Comparison of ENCODE assay signal across 8 mouse cellular contexts in the genomic region with DNA sequence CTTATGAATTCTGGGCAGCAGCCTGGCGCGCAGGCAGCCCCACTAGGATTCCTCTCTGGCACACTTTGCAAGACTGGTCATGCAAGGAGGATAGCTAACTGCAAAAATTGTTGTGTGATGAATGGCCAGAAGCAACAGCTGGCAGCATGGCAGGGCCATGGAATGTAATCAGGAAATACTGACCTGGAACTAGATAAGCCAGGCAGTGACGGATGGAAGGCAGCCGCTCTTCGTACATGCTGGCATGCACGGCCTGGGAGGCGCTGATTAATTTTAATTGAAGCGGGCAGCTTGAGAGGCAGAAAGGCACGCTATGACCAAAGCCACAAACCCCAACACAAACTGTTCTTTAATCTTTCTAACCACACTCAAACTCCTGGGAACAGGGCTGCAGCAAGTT. TPM values are rescaled to one million over a fixed set of nuclear protein-coding genes. Genes with fewer than 3 reads are reported as not detected.
DNase-seq lines count a peak whose midpoint lies in the region; ATAC-seq lines count a peak whose summit lies in the region.

No protein-coding gene starts in this region.

- H3K27ac ChIP-seq in hindbrain, embryonic 11.5 days (ENCODE audit: low read depth, low read length) = no peak overlapping the region
- H3K27ac ChIP-seq in hindbrain, embryonic 10.5 days = no peak overlapping the region
- no peak overlapping the region for H3K27ac ChIP-seq in embryonic facial prominence, embryonic 11.5 days (replicated peaks; ENCODE audit: low read depth, low read length)
- no peak overlapping the region for H3K27ac ChIP-seq in hindbrain, embryonic 13.5 days
- H3K27ac ChIP-seq in liver, embryonic 13.5 days = no peak overlapping the region
- H3K27ac ChIP-seq in forebrain, embryonic 16.5 days (ENCODE audit: low read length) = no peak overlapping the region

- ATAC-seq in hindbrain, embryonic 11.5 days (ENCODE audit: low FRiP score) = no peak
- no peak for ATAC-seq in embryonic facial prominence, embryonic 11.5 days (replicated peaks; ENCODE audit: insufficient number of reproducible peaks, low FRiP score, low TSS enrichment, low read depth)
- ATAC-seq in hindbrain, embryonic 13.5 days (ENCODE audit: low FRiP score) = no peak
- peak; percentile 66 for ATAC-seq in liver, embryonic 13.5 days (ENCODE audit: low read depth)
- no peak for ATAC-seq in forebrain, embryonic 16.5 days

- H3K27me3 ChIP-seq in hindbrain, embryonic 11.5 days (ENCODE audit: control insufficient read depth, insufficient read depth, low read length) = no peaks in the 10 kb centered on the region
- H3K27me3 ChIP-seq in hindbrain, embryonic 10.5 days (ENCODE audit: insufficient read depth, poor library complexity, severe bottlenecking) = no peaks in the 10 kb centered on the region
- no peaks in the 10 kb centered on the region for H3K27me3 ChIP-seq in embryonic facial prominence, embryonic 11.5 days (ENCODE audit: control insufficient read depth, insufficient read depth, low read length)
- no peaks in the 10 kb centered on the region for H3K27me3 ChIP-seq in hindbrain, embryonic 13.5 days
- no peaks in the 10 kb centered on the region for H3K27me3 ChIP-seq in liver, embryonic 13.5 days
- H3K27me3 ChIP-seq in forebrain, embryonic 16.5 days (replicated peaks; ENCODE audit: control insufficient read depth, insufficient read depth, low read length) = no peaks in the 10 kb centered on the region

- no peaks in the 10 kb centered on the region for H3K4me1 ChIP-seq in hindbrain, embryonic 11.5 days (replicated peaks; ENCODE audit: control insufficient read depth, insufficient read depth, low read length)
- H3K4me1 ChIP-seq in hindbrain, embryonic 10.5 days (replicated peaks) = peaks cover 16% of the 10 kb centered on the region
- peaks cover 3% of the 10 kb centered on the region; the same call in 1 of the 2 replicates for H3K4me1 ChIP-seq in embryonic facial prominence, embryonic 11.5 days (ENCODE audit: control insufficient read depth, insufficient read depth, low read length)
- peaks cover 19% of the 10 kb centered on the region for H3K4me1 ChIP-seq in hindbrain, embryonic 13.5 days (replicated peaks)
- H3K4me1 ChIP-seq in liver, embryonic 13.5 days (replicated peaks) = peaks cover 30% of the 10 kb centered on the region
- H3K4me1 ChIP-seq in forebrain, embryonic 16.5 days (replicated peaks; ENCODE audit: control insufficient read depth, insufficient read depth, low read length) = no peaks in the 10 kb centered on the region

- H3K4me2 ChIP-seq in hindbrain, embryonic 11.5 days (replicated peaks; ENCODE audit: low read depth, low read length) = no peak overlapping the region
- H3K4me2 ChIP-seq in embryonic facial prominence, embryonic 11.5 days (ENCODE audit: low read depth, low read length) = no peak overlapping the region
- 0 out of 2 replicates have a peak overlapping the region, but pooled peaks have one; percentile 14 for H3K4me2 ChIP-seq in hindbrain, embryonic 13.5 days
- no peak overlapping the region; the same call in 1 of the 2 replicates for H3K4me2 ChIP-seq in liver, embryonic 13.5 days
- no peak overlapping the region for H3K4me2 ChIP-seq in forebrain, embryonic 16.5 days (ENCODE audit: low read length)

- H3K9ac ChIP-seq in hindbrain, embryonic 11.5 days (ENCODE audit: low read depth, low read length) = no peak overlapping the region
- no peak overlapping the region for H3K9ac ChIP-seq in embryonic facial prominence, embryonic 11.5 days (replicated peaks; ENCODE audit: low read length)
- H3K9ac ChIP-seq in hindbrain, embryonic 13.5 days = no peak overlapping the region
- H3K9ac ChIP-seq in liver, embryonic 13.5 days = no peak overlapping the region
- no peak overlapping the region for H3K9ac ChIP-seq in forebrain, embryonic 16.5 days (replicated peaks; ENCODE audit: low read depth, low read length)

- H3K4me3 ChIP-seq in hindbrain, embryonic 11.5 days (ENCODE audit: low read depth, low read length) = no peak overlapping the region
- no peak overlapping the region for H3K4me3 ChIP-seq in hindbrain, embryonic 10.5 days
- no peak overlapping the region for H3K4me3 ChIP-seq in embryonic facial prominence, embryonic 11.5 days (ENCODE audit: low read depth, low read length)
- H3K4me3 ChIP-seq in hindbrain, embryonic 13.5 days = no peak overlapping the region
- H3K4me3 ChIP-seq in liver, embryonic 13.5 days (replicated peaks) = no peak overlapping the region
- no peak overlapping the region for H3K4me3 ChIP-seq in forebrain, embryonic 16.5 days (replicated peaks; ENCODE audit: low read length)

- DNase-seq in hindbrain, embryonic 11.5 days (ENCODE audit: low spot score) = peak; percentile 4
- DNase-seq in hindbrain, embryonic 10.5 days (ENCODE audit: low spot score) = no peak
- peak; percentile 22 for DNase-seq in embryonic facial prominence, embryonic 11.5 days (ENCODE audit: low spot score)
- peak; percentile 4 for DNase-seq in liver, embryonic 13.5 days
- peak; percentile 45 to 46 for DNase-seq in urinary bladder, postnatal 36 days (ENCODE audit: low spot score in 2 of 2)
- DNase-seq in adipocyte (ENCODE audit: low spot score) = no peak

- no peaks in the 10 kb centered on the region for H3K9me3 ChIP-seq in hindbrain, embryonic 11.5 days (ENCODE audit: control insufficient read depth, low read length)
- no peaks in the 10 kb centered on the region for H3K9me3 ChIP-seq in hindbrain, embryonic 10.5 days
- no peaks in the 10 kb centered on the region for H3K9me3 ChIP-seq in embryonic facial prominence, embryonic 11.5 days (replicated peaks; ENCODE audit: control insufficient read depth, low read length)
- H3K9me3 ChIP-seq in hindbrain, embryonic 13.5 days = no peaks in the 10 kb centered on the region
- no peaks in the 10 kb centered on the region for H3K9me3 ChIP-seq in liver, embryonic 13.5 days (replicated peaks)
- H3K9me3 ChIP-seq in forebrain, embryonic 16.5 days (ENCODE audit: control insufficient read depth, low read length) = no peaks in the 10 kb centered on the region

- WGBS in hindbrain, embryonic 11.5 days = 72% methylated on average over 9 of the region's 9 CpGs
- WGBS in hindbrain, embryonic 10.5 days = 81% methylated on average over 9 of the region's 9 CpGs
- WGBS in embryonic facial prominence, embryonic 11.5 days = 50% methylated on average over 9 of the region's 9 CpGs
- WGBS in hindbrain, embryonic 13.5 days = 58% methylated on average over 9 of the region's 9 CpGs
- 20% methylated on average over 9 of the region's 9 CpGs for WGBS in liver, embryonic 13.5 days (ENCODE audit: insufficient replicate concordance)
- WGBS in forebrain, embryonic 16.5 days = 77% methylated on average over 9 of the region's 9 CpGs

- no peaks in the 10 kb centered on the region for H3K36me3 ChIP-seq in hindbrain, embryonic 11.5 days (ENCODE audit: control insufficient read depth, insufficient read depth, low read length)
- no peaks in the 10 kb centered on the region for H3K36me3 ChIP-seq in hindbrain, embryonic 10.5 days
- no peaks in the 10 kb centered on the region for H3K36me3 ChIP-seq in embryonic facial prominence, embryonic 11.5 days (replicated peaks; ENCODE audit: control insufficient read depth, insufficient read depth, low read depth, low read length)
- H3K36me3 ChIP-seq in hindbrain, embryonic 13.5 days = no peaks in the 10 kb centered on the region
- no peaks in the 10 kb centered on the region for H3K36me3 ChIP-seq in liver, embryonic 13.5 days
- H3K36me3 ChIP-seq in forebrain, embryonic 16.5 days (ENCODE audit: control insufficient read depth, insufficient read depth) = no peaks in the 10 kb centered on the region

RNA-seq across cellular contexts. Expression of gene Ktn1, which starts 13.8 kb away (rescaled TPM):
- polyA plus RNA-seq in hindbrain, embryonic 11.5 days (2014; fragmentation: Nextera tagmentation; extraction: Ambion mirVana) = 92.3 and 113 TPM in 2 replicates
- polyA plus RNA-seq in hindbrain, embryonic 10.5 days (2016; fragmentation: Nextera tagmentation; extraction: Ambion mirVana) = 44.3 and 62.6 TPM in 2 replicates
- 70.8 and 86.6 TPM in 2 replicates for polyA plus RNA-seq in embryonic facial prominence, embryonic 11.5 days (2014; fragmentation: Nextera tagmentation; extraction: Ambion mirVana)
- 76.8 and 77.0 TPM in 2 replicates for polyA plus RNA-seq in hindbrain, embryonic 13.5 days (2015; fragmentation: Nextera tagmentation; extraction: Ambion mirVana)
- 14.0 and 20.2 TPM in 2 replicates for polyA plus RNA-seq in liver, embryonic 13.5 days (2015; fragmentation: Nextera tagmentation; extraction: Ambion mirVana)
- 66.0 and 69.8 TPM in 2 replicates for polyA plus RNA-seq in forebrain, embryonic 16.5 days (2015; fragmentation: Nextera tagmentation; extraction: Ambion mirVana)

Comparison
In these comparisons a context has a peak if more than half of its experiments do, and no peak if none do; other contexts are left out.
1. DNase-seq: peak in hindbrain, embryonic 11.5 days (single experiment), embryonic facial prominence, embryonic 11.5 days (single experiment), liver, embryonic 13.5 days (single experiment) and urinary bladder, postnatal 36 days (2 of 2); none in hindbrain, embryonic 10.5 days (single experiment) and adipocyte (single experiment).